Mouse (Mus musculus) spleen, adult 18-20 months (tissue): ENCODE measurements around the gene Nisch.

Experiments
- DNase-seq, 2 experiments: peaks; one replicate each; pipeline ENCODE4 v3.0.0; 2022; ENCODE audit warnings: mixed read lengths in 2 of 2

The Nisch gene

GRCm38 (mm10) chr14:31189348-31189747, 27.4 kb downstream of the Nisch start:
- DNase-seq: no peak

GRCm38 (mm10) chr14:31188771-31189181, 28.0 kb downstream of the Nisch start:
- DNase-seq: no peak

- no peak for DNase-seq
These were observed 30.1 kb downstream of the Nisch start for GRCm38 (mm10) chr14:31186656-31187055.

DNA sequence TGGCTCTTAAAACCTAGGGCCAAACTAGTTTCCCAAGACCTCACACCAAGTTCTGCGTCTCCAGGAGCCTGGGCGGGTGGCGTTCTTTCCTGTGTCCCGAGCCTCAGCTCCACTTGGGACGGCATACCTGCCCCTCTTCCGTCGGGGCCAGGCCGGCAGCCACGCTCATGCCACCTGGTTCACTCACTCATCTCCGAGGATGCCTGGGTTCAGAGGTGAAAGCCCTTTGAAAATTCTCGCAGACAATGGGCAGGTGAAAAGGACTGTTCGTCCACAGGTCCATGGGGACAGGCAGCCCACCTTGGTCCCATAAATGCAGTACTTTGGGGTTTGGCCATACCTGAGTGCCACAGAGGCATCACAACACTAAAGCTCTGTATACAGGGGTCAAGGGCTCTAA, 32.6 kb downstream of the Nisch start:
- DNase-seq: no peak

DNA sequence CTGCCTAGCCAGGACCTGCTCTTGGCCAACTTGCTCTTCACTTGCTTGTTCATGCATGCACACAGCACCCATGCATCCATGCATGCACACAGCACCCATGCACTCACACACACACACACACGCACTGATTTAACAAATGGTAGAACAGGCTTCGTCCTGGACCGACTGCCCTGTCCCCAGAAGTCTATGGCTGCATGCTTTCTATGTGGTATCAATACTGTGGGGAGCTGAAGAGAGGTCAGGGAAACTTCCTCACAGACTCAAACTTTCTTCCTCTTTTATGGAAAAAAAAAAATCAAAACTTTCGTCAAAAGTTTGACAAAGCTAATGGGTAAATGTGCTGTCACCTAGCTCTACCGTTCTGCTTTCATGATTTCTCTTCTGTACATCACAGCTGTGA, 33.2 kb downstream of the Nisch start:
- no peak for DNase-seq

DNA sequence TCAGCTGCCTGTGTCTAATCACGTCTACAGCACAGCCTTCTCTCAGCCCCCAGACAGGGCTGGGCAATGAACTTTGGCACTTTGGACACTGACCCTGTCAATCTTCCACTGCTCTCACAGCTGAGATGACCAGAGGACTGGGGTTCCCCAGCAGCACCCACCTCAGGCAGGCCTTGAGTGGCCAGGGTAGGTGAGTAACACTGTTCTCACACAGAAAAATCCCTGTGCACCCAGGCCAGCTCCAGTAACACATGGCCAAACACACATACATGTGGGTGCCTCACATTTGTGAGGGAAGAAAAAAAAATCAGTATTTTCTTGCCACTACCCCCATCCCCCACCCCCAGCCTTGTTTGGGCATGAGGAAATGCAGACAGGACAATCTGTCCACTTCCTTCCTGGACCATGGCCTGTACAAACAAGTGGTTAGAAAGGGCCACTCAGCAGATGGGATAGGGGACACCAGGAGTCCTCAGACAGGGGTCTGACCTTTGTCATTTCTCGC, 33.9 kb downstream of the Nisch start:
- no peak for DNase-seq

- no peak for DNase-seq
These were observed 35.2 kb downstream of the Nisch start for GRCm38 (mm10) chr14:31181512-31181911.

DNA sequence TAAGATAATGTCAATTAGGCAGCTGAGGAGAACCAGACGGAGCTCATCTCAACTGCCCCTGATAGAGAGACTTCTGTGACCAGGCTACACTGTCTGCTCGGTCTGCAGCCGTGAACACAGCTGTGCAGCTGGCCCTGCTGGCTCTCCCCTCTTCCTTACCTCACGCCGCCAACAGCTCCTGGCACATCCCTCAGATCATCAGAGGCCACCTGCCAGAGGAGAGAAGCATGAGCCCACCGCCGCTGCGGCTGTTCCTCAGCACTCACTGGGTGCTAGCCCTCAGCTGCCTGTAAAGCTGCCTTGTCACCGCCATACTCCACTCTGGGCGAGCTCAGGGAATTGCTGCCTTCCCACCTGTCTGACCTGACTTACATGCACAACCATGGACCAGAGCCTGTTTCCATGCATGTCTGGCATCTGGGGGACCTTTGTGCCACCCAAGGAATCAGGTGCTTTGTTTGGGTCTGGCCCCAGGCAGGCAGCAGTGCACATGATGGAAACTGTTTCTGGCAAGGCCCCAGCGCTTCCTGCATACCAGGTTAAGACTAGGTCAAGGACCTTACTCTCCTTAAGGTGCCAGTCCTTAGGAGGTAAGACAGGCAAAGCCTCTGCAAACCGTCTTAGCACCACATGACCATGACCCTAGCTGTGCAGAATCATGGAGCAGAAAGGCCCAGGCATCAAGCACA, 36.9 kb downstream of the Nisch start:
- no peak for DNase-seq

DNA sequence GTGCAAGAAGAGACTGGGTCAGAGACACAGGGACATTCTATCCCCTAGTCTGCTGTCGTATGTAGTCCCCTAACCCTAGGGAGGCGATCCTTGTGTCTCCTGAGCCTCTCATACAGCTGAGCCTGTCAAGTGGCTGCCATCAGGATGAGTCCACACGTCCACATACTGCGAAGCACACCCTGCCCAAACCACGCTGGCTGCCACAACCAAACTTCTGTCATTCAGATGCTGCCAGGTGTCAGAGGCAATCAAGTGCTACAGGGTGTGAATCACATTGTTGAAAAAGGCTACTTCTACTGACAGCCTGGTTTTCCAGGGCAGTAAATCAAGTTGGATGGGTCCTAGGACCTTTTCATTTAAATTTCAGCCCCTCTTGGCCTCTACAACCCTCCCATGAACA, 39.0 kb downstream of the Nisch start:
- DNase-seq: no peak

- DNase-seq: no peak
These were observed 39.5 kb downstream of the Nisch start for GRCm38 (mm10) chr14:31177287-31177686.

DNA sequence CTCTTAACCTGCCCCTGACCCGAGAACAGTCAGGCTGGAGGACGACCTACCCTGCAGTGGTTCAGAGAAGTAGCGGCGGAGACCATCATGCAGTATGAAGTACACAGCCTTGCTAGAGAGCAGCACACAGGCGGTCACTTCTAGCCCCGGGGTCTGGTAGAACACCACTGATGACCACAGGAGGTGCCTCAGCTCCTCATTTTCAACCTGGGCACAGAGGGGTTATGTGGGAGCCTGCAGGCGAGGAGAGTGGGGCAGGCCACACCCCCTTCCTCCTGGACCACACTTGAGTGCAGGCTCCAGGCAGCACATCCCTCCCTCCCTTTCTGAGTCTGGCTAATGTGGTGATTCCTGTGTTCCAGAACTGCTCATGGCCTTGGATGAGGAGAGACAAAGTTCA, 43.2 kb downstream of the Nisch start:
- DNase-seq: no peak

DNA sequence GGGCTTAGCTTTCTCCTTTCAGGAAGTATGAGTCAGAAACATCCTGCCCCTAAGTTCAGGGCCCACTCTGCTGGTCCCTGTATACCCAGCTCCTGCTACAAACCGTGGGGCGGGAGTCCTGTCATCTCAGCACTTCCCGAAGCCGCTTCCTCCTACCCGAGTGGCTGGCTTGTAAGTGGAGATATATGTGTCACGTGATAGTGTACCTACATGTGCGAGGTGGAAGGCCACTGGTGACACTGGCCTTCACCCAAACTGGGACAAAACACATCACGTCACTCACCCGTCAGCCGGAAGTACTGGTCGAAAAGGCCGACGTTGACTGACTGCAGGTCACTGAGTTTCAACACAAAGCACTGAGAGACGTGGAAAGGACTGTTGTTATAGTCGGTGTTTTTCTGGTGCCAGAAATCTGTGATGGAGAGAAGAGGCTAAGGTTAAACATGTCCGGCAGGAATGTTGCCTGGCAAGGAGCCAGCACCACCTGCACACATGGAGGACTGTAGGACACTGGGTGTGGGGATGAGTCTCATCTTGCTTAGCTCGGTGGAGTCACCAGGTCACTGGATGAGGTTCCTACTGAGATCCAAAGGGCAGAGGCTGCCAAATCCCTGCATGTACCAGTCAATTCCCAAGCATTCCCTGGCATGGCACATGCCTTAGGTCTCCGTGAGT, 43.8 kb downstream of the Nisch start:
- no peak for DNase-seq

- DNase-seq: no peak
These were observed 44.9 kb downstream of the Nisch start for GRCm38 (mm10) chr14:31171821-31172220.

- no peak for DNase-seq
These were observed 45.4 kb downstream of the Nisch start for GRCm38 (mm10) chr14:31171386-31171785.

- DNase-seq: no peak
These were observed 45.8 kb downstream of the Nisch start for GRCm38 (mm10) chr14:31170963-31171362.

- no peak for DNase-seq
These were observed 47.2 kb downstream of the Nisch start for GRCm38 (mm10) chr14:31169508-31169907.

DNA sequence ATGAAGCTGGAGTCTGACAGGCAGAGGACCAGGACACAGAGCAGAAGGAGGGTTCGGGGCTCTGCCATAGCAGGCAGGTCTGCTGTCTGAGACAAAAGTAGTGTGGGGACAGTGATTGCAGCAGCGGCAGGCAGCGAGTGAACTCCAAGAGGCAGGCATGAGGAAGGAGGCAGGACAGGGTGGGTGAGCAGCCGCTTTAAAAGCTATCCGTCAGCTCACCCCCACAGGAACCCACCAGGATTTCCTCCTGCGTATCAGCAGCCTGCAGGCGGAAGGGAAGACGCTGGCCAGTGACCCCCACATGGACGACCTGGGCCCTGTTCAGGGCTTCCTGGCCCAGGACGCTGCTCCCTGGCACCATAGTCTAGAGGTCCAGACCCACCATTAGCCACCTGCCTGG, 48.3 kb downstream of the Nisch start, which contains the start of gene Stab1:
Gene Stab1 (minus strand): TSS at position 217 of the 400 bp plus-strand sequence.
- no peak for DNase-seq

GRCm38 (mm10) chr14:31166827-31167226, 49.9 kb downstream of the Nisch start:
- no peak for DNase-seq

DNA sequence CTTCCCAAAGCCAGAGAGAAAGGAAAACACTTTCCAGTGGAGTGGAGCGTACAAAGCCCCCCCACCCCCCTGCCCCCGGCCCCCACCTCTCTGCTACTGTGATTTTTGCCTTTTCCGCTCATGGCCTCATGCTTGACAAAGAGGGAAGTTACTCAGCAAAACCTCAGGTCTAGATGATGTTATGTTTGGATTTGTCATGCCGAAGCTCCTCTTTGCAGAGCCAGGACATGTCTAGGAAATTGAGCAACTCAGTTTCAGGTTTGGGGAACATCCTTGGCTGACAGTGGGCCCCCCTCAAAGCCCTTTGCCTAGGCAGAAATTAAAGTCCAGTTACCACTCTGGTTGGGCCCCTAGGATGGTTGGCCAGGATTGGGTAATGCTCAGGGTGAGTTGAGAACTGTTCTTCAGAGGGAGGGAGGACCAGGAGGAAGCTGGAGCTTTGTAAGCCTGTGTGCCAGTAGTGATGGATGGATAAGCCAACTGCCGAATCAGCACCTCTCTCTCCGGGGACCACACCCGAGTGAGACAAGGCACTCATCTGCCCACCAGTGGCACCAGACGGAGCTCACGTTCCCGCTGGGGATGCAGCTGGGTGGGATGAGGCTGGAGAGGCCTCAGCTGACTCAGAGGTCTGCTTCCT, 50.6 kb downstream of the Nisch start:
- DNase-seq: no peak

DNA sequence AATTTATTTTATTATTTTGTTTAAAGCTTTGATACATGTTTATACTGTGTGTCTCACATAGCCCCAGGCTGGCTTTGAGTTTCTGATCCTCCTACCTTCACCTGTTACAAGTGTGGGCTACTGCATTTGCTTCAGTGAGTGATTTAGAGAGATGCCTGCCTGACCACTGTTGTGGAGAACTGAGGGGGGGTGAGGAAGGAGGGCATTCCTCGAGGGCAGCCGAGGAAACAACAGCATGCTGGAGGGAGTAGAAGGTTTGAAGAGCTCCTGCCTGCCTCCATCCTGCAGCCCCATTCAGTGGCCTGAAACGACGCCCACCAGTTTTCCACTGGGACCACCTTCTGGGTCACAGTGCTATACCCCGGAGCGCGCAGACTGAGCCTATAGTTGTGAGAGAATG, 51.3 kb downstream of the Nisch start:
- DNase-seq: no peak

- DNase-seq: no peak
These were observed 51.7 kb downstream of the Nisch start for GRCm38 (mm10) chr14:31165010-31165409.

DNA sequence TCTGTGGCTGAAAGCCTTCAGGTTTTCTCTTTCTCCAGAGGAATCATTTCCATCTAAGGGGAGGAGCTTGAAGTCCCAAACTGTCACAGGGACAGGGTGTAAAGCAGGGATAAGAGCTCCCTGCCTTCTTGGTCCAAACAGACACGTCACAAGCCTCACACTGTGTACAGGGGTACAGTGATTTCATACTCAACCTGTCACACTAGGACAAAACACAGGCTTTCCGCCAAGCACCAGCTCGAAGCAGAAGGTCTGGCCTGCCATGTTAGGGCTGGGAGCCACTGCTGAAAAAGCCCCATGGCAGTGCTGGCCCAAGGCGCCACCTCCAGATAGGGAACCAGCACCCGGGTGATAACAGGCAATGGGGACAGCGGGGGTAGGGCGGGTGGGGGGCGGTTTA, 52.7 kb downstream of the Nisch start:
- DNase-seq: no peak

DNA sequence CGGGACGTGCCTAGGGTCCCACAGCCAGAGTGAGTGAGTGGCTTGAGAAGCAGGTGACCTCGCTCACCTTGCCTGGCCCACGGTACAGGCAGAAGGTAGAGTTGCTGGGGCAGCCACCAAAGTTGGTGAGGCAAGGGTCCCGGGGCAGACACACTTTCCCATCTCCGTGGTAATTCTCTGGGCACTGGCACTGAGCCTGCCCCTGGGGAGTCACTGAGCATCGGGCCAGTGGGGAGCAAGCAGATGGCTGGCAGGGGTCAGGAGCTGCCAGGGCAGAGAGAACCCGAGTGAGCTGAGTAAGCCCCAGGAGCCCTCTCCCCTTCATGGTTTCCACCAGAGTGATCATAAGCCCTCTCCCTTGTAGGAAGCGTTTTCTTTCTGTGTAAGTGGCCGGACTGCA, 55.1 kb downstream of the Nisch start:
- DNase-seq: no peak

- DNase-seq: no peak
These were observed 55.6 kb downstream of the Nisch start for GRCm38 (mm10) chr14:31161191-31161590.
